10 mouse cellular contexts compared by ENCODE assay signal in the genomic region with DNA sequence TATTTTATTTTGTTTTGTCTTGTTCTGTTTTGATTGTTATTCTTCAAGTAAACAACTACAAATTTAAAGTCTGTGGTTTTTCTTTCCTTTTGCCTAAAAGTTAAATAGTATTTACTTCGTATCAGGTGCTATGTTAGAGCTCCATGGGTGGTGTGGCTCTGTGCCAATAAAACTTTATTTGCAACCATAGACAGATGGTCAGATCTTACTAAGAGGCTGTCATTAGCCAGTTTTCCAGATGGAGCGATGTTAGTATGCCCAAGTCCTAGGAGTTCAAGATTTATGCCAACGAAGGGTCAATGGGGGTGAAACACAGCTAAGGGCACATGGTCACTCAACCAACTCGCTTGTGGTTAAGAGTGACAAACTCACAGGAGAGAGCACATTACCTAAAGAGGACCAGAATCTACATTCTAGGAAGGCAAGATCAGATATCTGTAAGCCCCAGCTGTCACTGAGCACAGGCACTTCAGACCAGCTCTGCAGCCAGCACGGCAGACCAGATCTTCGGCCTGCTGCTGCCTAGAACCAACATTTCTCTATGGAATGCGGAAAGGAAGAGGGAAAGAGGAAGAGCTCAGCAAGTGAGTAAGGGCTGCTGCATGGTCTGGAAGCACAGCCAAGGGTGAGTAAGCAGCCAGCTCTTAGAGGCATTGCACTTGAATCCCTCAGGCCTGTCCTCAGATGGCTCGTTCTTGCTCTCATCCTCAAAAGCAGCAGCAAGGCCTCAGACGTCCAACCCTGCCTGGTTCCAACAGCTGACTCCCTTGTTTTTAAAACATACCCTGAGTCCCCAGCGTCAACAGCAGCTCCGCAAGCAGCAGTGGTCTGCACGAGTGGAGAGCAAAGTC. TPM values are rescaled to one million over a fixed set of nuclear protein-coding genes. Genes with fewer than 3 reads are reported as not detected.
DNase-seq lines count a peak whose midpoint lies in the region; ATAC-seq and TF ChIP-seq lines count a peak whose summit lies in the region.
"Had no signal": no experiment of that assay in that cellular context is flagged by ENCODE, and none has a peak within 500 bp of the region (broad histone marks: within the 10 kb centered on the region; RNA-seq: fewer than 3 reads in every experiment).

No protein-coding gene starts in this region.

- no peak overlapping the region for H3K9ac ChIP-seq in forebrain, embryonic 13.5 days
- H3K9ac ChIP-seq in stomach, postnatal 0 days (ENCODE audit: low read length): no peak overlapping the region
- H3K9ac ChIP-seq: kidney, embryonic 15.5 days had no signal

- TF ChIP-seq EP300 in stomach, postnatal 0 days (optimal IDR thresholded peaks at IDR 0.05): no peak

- no peaks in the 10 kb centered on the region for H3K36me3 ChIP-seq in forebrain, embryonic 13.5 days (ENCODE audit: poor library complexity, severe bottlenecking)
- no peaks in the 10 kb centered on the region for H3K36me3 ChIP-seq in forebrain, embryonic 10.5 days (replicated peaks)
- H3K36me3 ChIP-seq in stomach, postnatal 0 days (ENCODE audit: control insufficient read depth, insufficient read depth, low read length): no peaks in the 10 kb centered on the region
- H3K36me3 ChIP-seq: kidney, embryonic 15.5 days had no signal

- 0 out of 2 replicates have a peak, but pooled peaks have one; percentile 30 for ATAC-seq in forebrain, embryonic 13.5 days
- ATAC-seq in stomach, postnatal 0 days (ENCODE audit: low FRiP score, low TSS enrichment): no peak

- TF ChIP-seq CTCF in stomach, postnatal 0 days (IDR thresholded peaks at IDR 0.05; ENCODE audit: low read depth): no peak

- intact Hi-C loops in gastrocnemius, postnatal 14 days (cut with DNase I; ENCODE audit: low total_unique reads): no loop called here

- no peaks in the 10 kb centered on the region for H3K27me3 ChIP-seq in forebrain, embryonic 13.5 days
- no peaks in the 10 kb centered on the region for H3K27me3 ChIP-seq in forebrain, embryonic 10.5 days (ENCODE audit: poor library complexity, severe bottlenecking)
- no peaks in the 10 kb centered on the region for H3K27me3 ChIP-seq in stomach, postnatal 0 days (ENCODE audit: control insufficient read depth, insufficient read depth, low read length)
- H3K27me3 ChIP-seq: kidney, embryonic 15.5 days had no signal

- H3K9me3 ChIP-seq in forebrain, embryonic 13.5 days (replicated peaks): no peaks in the 10 kb centered on the region
- H3K9me3 ChIP-seq in forebrain, embryonic 10.5 days: no peaks in the 10 kb centered on the region
- no peaks in the 10 kb centered on the region for H3K9me3 ChIP-seq in stomach, postnatal 0 days (ENCODE audit: control insufficient read depth, low read length)
- H3K9me3 ChIP-seq: kidney, embryonic 15.5 days had no signal

- no peaks in the 10 kb centered on the region for H3K4me1 ChIP-seq in forebrain, embryonic 13.5 days
- no peaks in the 10 kb centered on the region for H3K4me1 ChIP-seq in forebrain, embryonic 10.5 days
- H3K4me1 ChIP-seq in stomach, postnatal 0 days (replicated peaks; ENCODE audit: control insufficient read depth, insufficient read depth): no peaks in the 10 kb centered on the region; the same call in 1 of the 2 replicates

- H3K4me3 ChIP-seq in forebrain, embryonic 13.5 days: no peak overlapping the region
- no peak overlapping the region for H3K4me3 ChIP-seq in forebrain, embryonic 10.5 days
- no peak overlapping the region for H3K4me3 ChIP-seq in stomach, postnatal 0 days (ENCODE audit: low read depth, low read length)
- H3K4me3 ChIP-seq: kidney, embryonic 15.5 days had no signal

- no peak overlapping the region for H3K4me2 ChIP-seq in forebrain, embryonic 13.5 days
- H3K4me2 ChIP-seq in stomach, postnatal 0 days (replicated peaks; ENCODE audit: low read depth): no peak overlapping the region
- H3K4me2 ChIP-seq: kidney, embryonic 15.5 days had no signal

- 87% methylated on average over 12 of the region's 12 CpGs for WGBS in forebrain, embryonic 13.5 days
- WGBS in forebrain, embryonic 10.5 days: 87% methylated on average over 12 of the region's 12 CpGs
- 70% methylated on average over 12 of the region's 12 CpGs for WGBS in stomach, postnatal 0 days

- DNase-seq in forebrain, embryonic 10.5 days (ENCODE audit: extremely low spot score, low spot score): no peak
- peak; percentile 27 for DNase-seq in kidney, postnatal 10 days
- DNase-seq in kidney, adult 9 months: no peak
- DNase-seq in 3T3-L1 (ENCODE audit: low read depth, low spot score): peak; percentile 46
- peak; percentile 53 for DNase-seq in gastrocnemius, postnatal 14 days
- DNase-seq in stomach, postnatal 0 days (ENCODE audit: low spot score): no peak
- no peak for DNase-seq in adrenal gland, adult 2 months
- DNase-seq: thymus, adult 2 months had no signal

- H3K27ac ChIP-seq in forebrain, embryonic 13.5 days: no peak overlapping the region
- no peak overlapping the region for H3K27ac ChIP-seq in forebrain, embryonic 10.5 days
- H3K27ac ChIP-seq in stomach, postnatal 0 days (replicated peaks): no peak overlapping the region
- H3K27ac ChIP-seq: kidney, embryonic 15.5 days had no signal

RNA-seq across cellular contexts. Expression of gene Cd93, which starts 54.3 kb away (rescaled TPM):
- 5.0 and 5.9 TPM in 2 replicates for polyA plus RNA-seq in forebrain, embryonic 13.5 days (2015; fragmentation: Nextera tagmentation; extraction: Ambion mirVana)
- 5.0 and 5.1 TPM in 2 replicates for polyA plus RNA-seq in forebrain, embryonic 10.5 days (2016; fragmentation: Nextera tagmentation; extraction: Ambion mirVana)
- 10 to 100 TPM; 60.5 to 73.6 TPM for total RNA-seq in gastrocnemius, postnatal 14 days (2021)
- 3.9 and 4.3 TPM in 2 replicates for polyA plus RNA-seq in stomach, postnatal 0 days (2015; fragmentation: Nextera tagmentation; extraction: Ambion mirVana)
- 10 to 100 TPM; 22.0 to 26.7 TPM for total RNA-seq in adrenal gland, adult 2 months (2021)
- polyA plus RNA-seq in adrenal gland, adult 2 months (2012; rRNA removed): 7.9 and 8.4 TPM in 2 replicates

Comparison
In these comparisons a context has a peak if more than half of its experiments do, and no peak if none do; other contexts are left out.
1. DNase-seq: peak in kidney, postnatal 10 days (single experiment), 3T3-L1 (single experiment) and gastrocnemius, postnatal 14 days (single experiment); none in forebrain, embryonic 10.5 days (single experiment), kidney, adult 9 months (single experiment), stomach, postnatal 0 days (single experiment) and adrenal gland, adult 2 months (single experiment).